Mouse (Mus musculus): ENCODE results near the gene Btbd17.

- TF ChIP-seq MAX (IDR thresholded peaks at IDR 0.05; ENCODE audit: low read depth) (no peak), POLR2AphosphoS2 (IDR thresholded peaks at IDR 0.05; ENCODE audit: insufficient read length, low read depth) (no peak)
These were observed 23.8 kb downstream of the Btbd17 start for GRCm38 (mm10) chr11:114771896-114772295.
